Mouse (Mus musculus) small intestine, adult 2 months (tissue): ENCODE results near the gene Itgb7.

ENCODE experiments used
- CTCF ChIP-seq: fragments of 200-500 bp; IDR thresholded peaks from 2 replicates; pipeline ENCODE4 v1.5.1; 2012; ENCODE audit warnings: low read depth, mild to moderate bottlenecking, control low read depth, inconsistent platforms, low read length, moderate library complexity, mixed read lengths; ENCODE audit not compliant: insufficient replicate concordance, insufficient read length; ENCODE audit errors: extremely low read depth
- POLR2A ChIP-seq: fragments of 200-500 bp; IDR thresholded peaks from 2 replicates; pipeline ENCODE4 v1.6.1; 2012; ENCODE audit warnings: low read depth, mild to moderate bottlenecking, control low read depth, inconsistent platforms, low read length, moderate library complexity

DNA sequence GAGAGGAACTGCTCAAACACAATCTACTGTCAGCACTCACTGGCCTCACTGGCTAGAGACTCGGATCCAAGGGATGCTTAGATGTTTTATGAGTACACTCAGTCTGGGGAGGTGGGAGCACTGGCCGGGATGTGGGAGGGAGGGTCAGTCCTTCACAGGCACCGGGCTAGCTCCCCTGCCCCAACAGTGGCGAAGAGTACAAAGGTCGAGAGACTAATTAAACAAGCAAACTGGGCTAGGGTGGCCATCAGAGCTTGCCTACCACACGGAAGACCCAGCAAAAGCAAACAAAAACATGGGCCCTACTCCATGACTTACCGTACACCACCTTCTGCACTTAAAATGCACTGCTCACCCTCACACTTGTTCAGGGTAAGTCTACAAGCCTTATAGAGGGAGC is 40.0 kb downstream of the Itgb7 start:
- TF ChIP-seq CTCF (no peak), POLR2A (no peak)
